Mouse (Mus musculus): ENCODE results near the gene Fbxl12. TPM values are rescaled to one million over a fixed set of nuclear protein-coding genes. Genes with fewer than 3 reads are reported as not detected.
A peak's percentile ranks its signal among the peaks of the same experiment; 100 is the strongest.
"Not testable (repeated sequence)": the region's sequence is repeated elsewhere in the genome, so short reads cannot be mapped to it uniquely, and the experiment has no call there.

The Fbxl12 gene
- 10 to 100 TPM; 14.3 to 17.3 TPM for total RNA-seq (2021)

GRCm38 (mm10) chr9:20644360-20645081 lies at the start of gene Fbxl12:
TSS of gene Fbxl12 (minus strand) at chr9:20644767.
- intact Hi-C loops (cut with DNase I) = loop anchor here (10.0 kb wide), 2 partner anchors 180 to 1020 kb away; partner anchors contain the start of genes Zfp26 and Zfp317
- DNase-seq = peak; percentile 84 to 87

- intact Hi-C loops (cut with DNase I) = no loop called here
- no peak for DNase-seq
Measured at GRCm38 (mm10) chr9:20692863-20693262, 48.3 kb upstream of the Fbxl12 start.

DNA sequence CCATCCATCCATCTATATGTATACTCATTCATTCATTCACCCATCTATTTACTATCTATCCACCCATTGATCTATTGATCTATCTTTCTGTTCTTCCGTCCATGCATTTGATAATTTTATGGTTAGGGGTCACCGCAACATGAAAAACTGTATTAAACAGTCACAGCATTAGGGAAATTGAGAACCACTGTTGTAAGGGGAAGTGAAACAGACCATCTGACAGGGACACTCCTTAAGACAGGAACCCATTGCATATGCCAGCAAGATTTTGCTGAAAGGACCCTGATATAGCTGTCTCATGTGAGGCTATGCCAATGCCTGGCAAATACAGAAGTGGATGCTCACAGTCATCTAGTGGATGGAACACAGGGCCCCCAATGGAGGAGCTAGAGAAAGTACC lies 45.9 kb upstream of the Fbxl12 start:
- DNase-seq; intact Hi-C loops (cut with DNase I): not testable (repeated sequence)

GRCm38 (mm10) chr9:20689913-20690312 lies 45.3 kb upstream of the Fbxl12 start:
- intact Hi-C loops (cut with DNase I) = no loop called here
- peak; percentile 37 to 38 for DNase-seq

- intact Hi-C loops (cut with DNase I) = no loop called here
- no peak for DNase-seq
Measured at GRCm38 (mm10) chr9:20689403-20689802, 44.8 kb upstream of the Fbxl12 start.

GRCm38 (mm10) chr9:20685081-20685861 lies 40.7 kb upstream of the Fbxl12 start:
- DNase-seq = peak; percentile 21 to 22
- intact Hi-C loops (cut with DNase I) = no loop called here

GRCm38 (mm10) chr9:20682389-20682722 lies 37.8 kb upstream of the Fbxl12 start:
- no peak for DNase-seq
- intact Hi-C loops (cut with DNase I) = no loop called here

DNA sequence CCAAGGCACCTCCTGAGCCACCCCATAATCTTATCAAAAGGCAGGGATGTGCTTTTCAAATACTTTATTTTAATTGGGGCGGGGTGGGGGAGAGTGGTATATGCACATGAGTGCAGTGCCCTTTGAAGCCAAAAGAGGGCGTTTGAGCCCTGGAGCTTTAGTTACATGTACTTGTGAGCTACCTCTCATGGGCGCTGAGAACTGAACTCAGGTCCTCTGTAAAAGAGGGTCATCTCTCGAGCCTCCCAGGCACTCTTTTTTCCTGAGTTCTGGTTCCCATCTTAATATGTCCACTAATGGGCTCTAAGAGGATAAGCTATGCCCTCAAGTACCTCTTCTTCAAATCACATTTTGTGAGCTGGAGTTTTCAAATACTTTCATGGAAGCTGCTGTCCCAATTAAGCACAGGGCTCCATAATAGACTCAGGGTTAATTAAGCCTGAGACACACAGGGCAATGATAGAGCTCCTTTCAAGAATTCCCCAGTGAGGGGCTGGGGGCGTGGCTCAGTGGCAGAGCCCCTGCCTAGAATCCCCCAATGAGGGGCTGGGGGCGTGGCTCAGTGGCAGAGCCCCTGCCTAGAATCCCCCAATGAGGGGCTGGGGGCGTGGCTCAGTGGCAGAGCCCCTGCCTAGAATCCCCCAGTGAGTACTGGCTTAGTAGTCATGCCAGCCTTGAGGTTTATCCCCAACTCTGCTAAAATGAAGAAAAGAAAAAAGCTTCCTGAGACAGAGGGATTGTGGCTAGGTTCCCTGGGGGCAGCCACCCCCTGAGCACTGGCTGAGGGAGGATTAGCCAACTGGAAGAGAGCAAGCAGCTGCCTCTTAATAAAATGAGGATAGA lies 37.2 kb upstream of the Fbxl12 start:
- intact Hi-C loops (cut with DNase I) = no loop called here
- no peak for DNase-seq

- DNase-seq = no peak
- intact Hi-C loops (cut with DNase I) = no loop called here
Measured at GRCm38 (mm10) chr9:20680378-20680958, 35.9 kb upstream of the Fbxl12 start.

DNA sequence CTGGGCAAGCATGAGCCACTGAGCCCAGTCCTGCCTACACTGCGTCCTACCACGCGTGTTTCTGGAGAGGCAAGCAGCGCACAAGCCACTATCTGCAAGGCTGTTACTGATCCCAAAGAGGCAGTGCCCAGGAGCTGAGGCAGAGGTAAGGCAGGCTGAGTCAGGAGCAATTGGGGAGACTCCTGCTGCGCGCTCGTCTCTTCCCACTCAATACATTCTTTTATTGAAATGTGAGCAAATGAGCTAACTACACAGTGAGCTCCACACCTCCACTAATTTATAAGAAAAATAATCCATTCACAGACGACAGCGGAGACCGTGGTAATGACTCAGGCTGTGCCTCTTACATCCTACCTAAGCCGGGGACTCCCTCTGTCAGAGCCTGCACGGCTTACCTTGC lies 33.3 kb upstream of the Fbxl12 start:
- intact Hi-C loops (cut with DNase I) = no loop called here
- no peak for DNase-seq

GRCm38 (mm10) chr9:20672047-20672446 lies 27.5 kb upstream of the Fbxl12 start:
- no peak for DNase-seq
- intact Hi-C loops (cut with DNase I) = no loop called here

- intact Hi-C loops (cut with DNase I) = no loop called here
- DNase-seq = no peak
Measured at GRCm38 (mm10) chr9:20668065-20668464, 23.5 kb upstream of the Fbxl12 start.

- intact Hi-C loops (cut with DNase I) = no loop called here
- DNase-seq = no peak
Measured at GRCm38 (mm10) chr9:20666510-20667034, 22.0 kb upstream of the Fbxl12 start.

GRCm38 (mm10) chr9:20665925-20666324 lies 21.4 kb upstream of the Fbxl12 start:
- DNase-seq = no peak
- intact Hi-C loops (cut with DNase I) = no loop called here

- intact Hi-C loops (cut with DNase I) = loop anchor here (5.0 kb wide), 1 partner anchor 198 kb away; no protein-coding TSS in a partner anchor
- DNase-seq = no peak
Measured at GRCm38 (mm10) chr9:20664982-20665637, 20.5 kb upstream of the Fbxl12 start.

- DNase-seq = no peak
Measured at GRCm38 (mm10) chr9:20664366-20664765, 19.8 kb upstream of the Fbxl12 start.

DNA sequence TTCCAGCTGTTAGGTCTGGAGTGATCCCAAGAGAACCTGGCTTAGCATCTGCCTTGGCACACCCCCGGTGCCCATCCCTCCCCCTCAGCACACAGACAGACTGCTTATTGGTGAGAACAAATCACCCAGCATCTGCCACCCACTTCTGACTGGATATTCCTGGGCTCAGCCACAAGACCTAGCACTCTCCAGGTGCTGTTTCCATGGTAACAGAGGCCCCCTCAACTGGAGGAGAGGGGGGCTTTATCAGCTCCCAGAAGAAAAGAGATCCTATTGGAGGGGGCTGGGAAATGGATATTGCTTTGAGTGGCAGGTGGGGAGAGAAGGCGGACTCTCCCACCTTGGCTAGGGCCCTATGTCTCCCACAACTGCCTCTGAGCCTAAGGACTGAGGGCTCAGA lies 19.4 kb upstream of the Fbxl12 start:
- DNase-seq = no peak
- intact Hi-C loops (cut with DNase I) = loop anchor here (2.0 to 5.0 kb wide), 2 partner anchors 167 to 197 kb away; no protein-coding TSS in a partner anchor

More at GRCm38 (mm10) chr9:20664366-20664765, 19.8 kb upstream of the Fbxl12 start:
- intact Hi-C loops (cut with DNase I) = loop anchor here (5.0 kb wide), 1 partner anchor 197 kb away; no protein-coding TSS in a partner anchor

DNA sequence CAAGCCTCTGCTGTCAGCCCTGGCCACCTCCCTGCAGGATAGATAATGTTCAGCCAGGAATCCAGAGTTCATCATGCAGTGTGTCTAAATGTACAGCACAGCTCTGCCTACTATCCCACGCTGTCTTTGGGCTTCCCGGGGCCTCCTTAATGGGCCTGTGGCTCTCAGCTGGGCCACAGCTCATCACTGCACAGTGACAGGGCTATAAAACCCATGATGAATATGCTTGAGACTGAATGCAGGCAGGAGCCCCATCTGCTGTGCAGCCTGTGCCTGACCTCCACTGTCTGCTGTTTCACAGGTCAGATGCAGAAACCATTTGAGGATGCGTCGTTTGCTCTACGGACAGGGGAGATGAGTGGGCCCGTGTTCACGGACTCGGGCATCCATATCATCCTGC lies 18.3 kb upstream of the Fbxl12 start:
- intact Hi-C loops (cut with DNase I) = loop anchor here (1.0 to 5.0 kb wide), 3 partner anchors 64 to 196 kb away; no protein-coding TSS in a partner anchor
- DNase-seq = no peak

- intact Hi-C loops (cut with DNase I) = loop anchor here (1.0 to 5.0 kb wide), 3 partner anchors 65 to 195 kb away; no protein-coding TSS in a partner anchor
Measured at GRCm38 (mm10) chr9:20662325-20662724, 17.8 kb upstream of the Fbxl12 start.

DNA sequence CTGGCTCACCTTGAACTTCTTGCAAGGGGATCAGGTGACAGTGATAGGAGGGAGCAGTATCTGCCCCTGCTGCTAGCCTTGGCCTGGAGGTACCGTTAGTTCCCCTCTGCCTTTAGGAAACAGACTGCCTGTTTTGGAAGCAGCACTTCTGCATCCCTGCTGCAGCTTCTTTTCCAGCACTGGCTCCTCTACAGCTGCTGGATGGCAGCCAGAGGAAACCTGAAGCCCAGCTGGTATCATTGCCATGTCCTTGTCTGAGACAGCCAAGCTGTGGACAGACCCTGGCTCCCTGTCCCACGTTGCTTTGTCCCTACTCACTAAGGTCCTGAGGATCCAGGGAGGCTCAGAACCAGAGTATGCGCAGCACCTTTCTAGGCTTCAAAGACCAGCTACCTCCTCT lies 13.0 kb upstream of the Fbxl12 start:
- intact Hi-C loops (cut with DNase I) = no loop called here

More at GRCm38 (mm10) chr9:20662325-20662724, 17.8 kb upstream of the Fbxl12 start:
- peak; percentile 72 to 84 for DNase-seq

More for the DNA sequence above, 13.0 kb upstream of the Fbxl12 start:
- peak; percentile 69 to 72 for DNase-seq

Data from heart, postnatal 10 days (tissue).